Mouse (Mus musculus) bone marrow, adult 2 months (tissue): Measurements from ENCODE around the gene Kcna6.

ENCODE experiments used
- CTCF ChIP-seq: fragments of 200-500 bp; IDR thresholded peaks from 2 replicates; pipeline ENCODE4 v1.5.1; 2011; ENCODE audit warnings: low read length, control low read depth; ENCODE audit not compliant: control insufficient read depth, insufficient read depth
- POLR2A ChIP-seq: fragments of 200-500 bp; IDR thresholded peaks from 2 replicates; pipeline ENCODE4 v1.6.1; 2011; ENCODE audit warnings: low read depth, mild to moderate bottlenecking, control low read depth, low read length, borderline replicate concordance; ENCODE audit not compliant: control insufficient read depth

- TF ChIP-seq CTCF (no peak), POLR2A (no peak)
Measured at GRCm38 (mm10) chr6:126705936-126706335, 34.5 kb downstream of the Kcna6 start.
